ENCODE assay signal across 25 mouse cellular contexts in genomic region chr14:122209177-122209576, GRCm38 (mm10).
"Had no signal": no experiment of that assay in that cellular context is flagged by ENCODE, and none has a peak within 500 bp of the region (broad histone marks: within the 10 kb centered on the region; RNA-seq: fewer than 3 reads in every experiment).

No protein-coding gene starts in this region.

- H3K9me3 ChIP-seq: heart, embryonic 10.5 days; hindbrain, embryonic 13.5 days; hindbrain, embryonic 15.5 days; kidney, embryonic 15.5 days; limb, embryonic 13.5 days; limb, embryonic 15.5 days; liver, embryonic 12.5 days had no signal

- H3K4me1 ChIP-seq: heart, embryonic 10.5 days; heart, embryonic 12.5 days; hindbrain, embryonic 13.5 days; hindbrain, embryonic 15.5 days; kidney, embryonic 15.5 days; limb, embryonic 13.5 days; limb, embryonic 15.5 days had no signal

- H3K4me3 ChIP-seq: heart, embryonic 10.5 days; heart, embryonic 12.5 days; hindbrain, embryonic 13.5 days; hindbrain, embryonic 15.5 days; kidney, embryonic 15.5 days; limb, embryonic 13.5 days; limb, embryonic 15.5 days; liver, embryonic 12.5 days had no signal

- H3K27ac ChIP-seq: heart, embryonic 10.5 days; hindbrain, embryonic 13.5 days; hindbrain, embryonic 15.5 days; hindbrain, postnatal 0 days; kidney, embryonic 15.5 days; kidney, postnatal 0 days; limb, embryonic 13.5 days; limb, embryonic 15.5 days; liver, embryonic 12.5 days; liver, embryonic 14.5 days had no signal

- H3K36me3 ChIP-seq: heart, embryonic 10.5 days; heart, embryonic 12.5 days; hindbrain, embryonic 13.5 days; hindbrain, embryonic 15.5 days; kidney, embryonic 15.5 days; limb, embryonic 13.5 days; limb, embryonic 15.5 days; liver, embryonic 12.5 days had no signal

- DNase-seq: gastrocnemius, postnatal 14 days; gastrocnemius, postnatal 36 days; heart, adult 18-20 months; heart, postnatal 10 days; heart, postnatal 36 days; kidney, adult 11 months; kidney, adult 2 months; kidney, adult 9 months; kidney, postnatal 14 days; kidney, postnatal 36 days; layer of hippocampus, adult 9-11 months; layer of hippocampus, postnatal 36 days; left cerebral cortex, postnatal 4 days had no signal

- H3K27me3 ChIP-seq: heart, embryonic 12.5 days; hindbrain, embryonic 13.5 days; hindbrain, embryonic 15.5 days; kidney, embryonic 15.5 days; liver, embryonic 12.5 days had no signal

- ATAC-seq: hindbrain, postnatal 0 days; intestine, embryonic 16.5 days; liver, embryonic 12.5 days had no signal

- H3K9ac ChIP-seq: heart, embryonic 12.5 days; hindbrain, embryonic 13.5 days; hindbrain, embryonic 15.5 days; kidney, embryonic 15.5 days; limb, embryonic 13.5 days; limb, embryonic 15.5 days; liver, embryonic 12.5 days; liver, embryonic 14.5 days had no signal

- H3K4me2 ChIP-seq: heart, embryonic 12.5 days; hindbrain, embryonic 13.5 days; hindbrain, embryonic 15.5 days; kidney, embryonic 15.5 days; limb, embryonic 13.5 days; limb, embryonic 15.5 days; liver, embryonic 12.5 days had no signal
